Mouse (Mus musculus): ENCODE data around the gene Fank1. TPM values are rescaled to one million over a fixed set of nuclear protein-coding genes. Genes with fewer than 3 reads are reported as not detected.

Fank1 gene
- polyA plus RNA-seq, 1 experiment from 2014 or later = not detected

GRCm38 (mm10) chr7:133768517-133768916 lies 8.1 kb upstream of the Fank1 start:
- no peak overlapping the region for H3K4me2 ChIP-seq (ENCODE audit: low read length)
- no peaks in the 10 kb centered on the region for H3K9me3 ChIP-seq (ENCODE audit: control insufficient read depth, low read length)
- H3K27ac ChIP-seq (replicated peaks in 1 of 2; ENCODE audit: control insufficient read depth in 1 of 2, insufficient read depth in 1 of 2, low read depth in 2 of 2, low read length in 2 of 2) = no peak overlapping the region
- H3K36me3 ChIP-seq (ENCODE audit: control insufficient read depth, insufficient read depth, low read length) = no peaks in the 10 kb centered on the region
- 67% methylated on average over 5 of the region's 5 CpGs for WGBS
- H3K4me3 ChIP-seq (ENCODE audit: control insufficient read depth in 1 of 2, insufficient read depth in 1 of 2, low read depth in 1 of 2, low read length in 2 of 2) = no peak overlapping the region
- H3K27me3 ChIP-seq (ENCODE audit: control insufficient read depth, insufficient read depth, low read length) = no peaks in the 10 kb centered on the region
- no peak overlapping the region for H3K9ac ChIP-seq (ENCODE audit: low read length)
- ATAC-seq (ENCODE audit: insufficient number of reproducible peaks, insufficient read depth, low FRiP score, low read depth) = no peak
- peaks cover 0 to 7% of the 10 kb centered on the region in 2 experiments; a peak in 2 of 4 replicates for H3K4me1 ChIP-seq (ENCODE audit: control insufficient read depth in 2 of 2, insufficient read depth in 2 of 2, low read length in 2 of 2)

GRCm38 (mm10) chr7:133775179-133775578 lies 1.5 kb upstream of the Fank1 start:
- WGBS = 61% methylated on average over 5 of the region's 5 CpGs
- Histone ChIP-seq H3K9ac (ENCODE audit: low read length) (no peak overlapping the region), H3K4me1 (ENCODE audit: control insufficient read depth in 2 of 2, insufficient read depth in 2 of 2, low read length in 2 of 2) (peaks cover 7 to 18% of the 10 kb centered on the region in 2 experiments), H3K27me3 (ENCODE audit: control insufficient read depth, insufficient read depth, low read length) (no peaks in the 10 kb centered on the region), H3K4me3 (ENCODE audit: control insufficient read depth in 1 of 2, insufficient read depth in 1 of 2, low read depth in 1 of 2, low read length in 2 of 2) (no peak overlapping the region), H3K4me2 (ENCODE audit: low read length) (peak overlapping the region; percentile 91), H3K27ac (replicated peaks in 1 of 2; ENCODE audit: control insufficient read depth in 1 of 2, insufficient read depth in 1 of 2, low read depth in 2 of 2, low read length in 2 of 2) (no peak overlapping the region), H3K36me3 (ENCODE audit: control insufficient read depth, insufficient read depth, low read length) (no peaks in the 10 kb centered on the region), H3K9me3 (ENCODE audit: control insufficient read depth, low read length) (no peaks in the 10 kb centered on the region)
- ATAC-seq (ENCODE audit: insufficient number of reproducible peaks, insufficient read depth, low FRiP score, low read depth) = no peak

- peak overlapping the region in 1 of 2 experiments; percentile 33; a peak in 2 of 4 replicates for H3K27ac ChIP-seq (replicated peaks in 1 of 2; ENCODE audit: control insufficient read depth in 1 of 2, insufficient read depth in 1 of 2, low read depth in 2 of 2, low read length in 2 of 2)
- ATAC-seq (ENCODE audit: insufficient number of reproducible peaks, insufficient read depth, low FRiP score, low read depth) = peak; percentile 60
- peak overlapping the region; percentile 92 to 96 for H3K4me3 ChIP-seq (ENCODE audit: control insufficient read depth in 1 of 2, insufficient read depth in 1 of 2, low read depth in 1 of 2, low read length in 2 of 2)
- peak overlapping the region; percentile 91 for H3K4me2 ChIP-seq (ENCODE audit: low read length)
- H3K9ac ChIP-seq (ENCODE audit: low read length) = peak overlapping the region; percentile 91
- H3K9me3 ChIP-seq (ENCODE audit: control insufficient read depth, low read length) = no peaks in the 10 kb centered on the region
- H3K4me1 ChIP-seq (ENCODE audit: control insufficient read depth in 2 of 2, insufficient read depth in 2 of 2, low read length in 2 of 2) = peaks cover 7 to 18% of the 10 kb centered on the region in 2 experiments
- H3K27me3 ChIP-seq (ENCODE audit: control insufficient read depth, insufficient read depth, low read length) = no peaks in the 10 kb centered on the region
- no peaks in the 10 kb centered on the region for H3K36me3 ChIP-seq (ENCODE audit: control insufficient read depth, insufficient read depth, low read length)
- WGBS = 4% methylated on average over 38 of the region's 38 CpGs
Measured at GRCm38 (mm10) chr7:133775796-133776625, 650 bp upstream of the Fank1 start.

GRCm38 (mm10) chr7:133781583-133781982 lies 4.9 kb downstream of the Fank1 start:
- H3K27me3 ChIP-seq (ENCODE audit: control insufficient read depth, insufficient read depth, low read length) = no peaks in the 10 kb centered on the region
- no peak overlapping the region for H3K27ac ChIP-seq (replicated peaks in 1 of 2; ENCODE audit: control insufficient read depth in 1 of 2, insufficient read depth in 1 of 2, low read depth in 2 of 2, low read length in 2 of 2)
- H3K36me3 ChIP-seq (ENCODE audit: control insufficient read depth, insufficient read depth, low read length) = no peaks in the 10 kb centered on the region
- 48% methylated on average over 6 of the region's 6 CpGs for WGBS
- H3K4me2 ChIP-seq (ENCODE audit: low read length) = no peak overlapping the region
- no peak overlapping the region for H3K9ac ChIP-seq (ENCODE audit: low read length)
- H3K4me1 ChIP-seq (ENCODE audit: control insufficient read depth in 2 of 2, insufficient read depth in 2 of 2, low read length in 2 of 2) = peaks cover 0 to 5% of the 10 kb centered on the region in 2 experiments; a peak in 1 of 4 replicates
- no peak overlapping the region for H3K4me3 ChIP-seq (ENCODE audit: control insufficient read depth in 1 of 2, insufficient read depth in 1 of 2, low read depth in 1 of 2, low read length in 2 of 2)
- no peak for ATAC-seq (ENCODE audit: insufficient number of reproducible peaks, insufficient read depth, low FRiP score, low read depth)
- no peaks in the 10 kb centered on the region for H3K9me3 ChIP-seq (ENCODE audit: control insufficient read depth, low read length)

GRCm38 (mm10) chr7:133781991-133782390 lies 5.3 kb downstream of the Fank1 start:
- H3K4me3 ChIP-seq (ENCODE audit: control insufficient read depth in 1 of 2, insufficient read depth in 1 of 2, low read depth in 1 of 2, low read length in 2 of 2) = no peak overlapping the region
- H3K9me3 ChIP-seq (ENCODE audit: control insufficient read depth, low read length) = no peaks in the 10 kb centered on the region
- no peak for ATAC-seq (ENCODE audit: insufficient number of reproducible peaks, insufficient read depth, low FRiP score, low read depth)
- no peak overlapping the region for H3K9ac ChIP-seq (ENCODE audit: low read length)
- WGBS = 73% methylated on average over 6 of the region's 6 CpGs
- no peak overlapping the region for H3K27ac ChIP-seq (replicated peaks in 1 of 2; ENCODE audit: control insufficient read depth in 1 of 2, insufficient read depth in 1 of 2, low read depth in 2 of 2, low read length in 2 of 2)
- H3K27me3 ChIP-seq (ENCODE audit: control insufficient read depth, insufficient read depth, low read length) = no peaks in the 10 kb centered on the region
- peaks cover 0 to 5% of the 10 kb centered on the region in 2 experiments; a peak in 1 of 4 replicates for H3K4me1 ChIP-seq (ENCODE audit: control insufficient read depth in 2 of 2, insufficient read depth in 2 of 2, low read length in 2 of 2)
- no peaks in the 10 kb centered on the region for H3K36me3 ChIP-seq (ENCODE audit: control insufficient read depth, insufficient read depth, low read length)
- H3K4me2 ChIP-seq (ENCODE audit: low read length) = no peak overlapping the region

- 22% methylated on average over 18 of the region's 18 CpGs for WGBS
- Histone ChIP-seq H3K4me3 (ENCODE audit: control insufficient read depth in 1 of 2, insufficient read depth in 1 of 2, low read depth in 1 of 2, low read length in 2 of 2) (no peak within 1 kb of the TSS; a peak in 1 of 4 replicates), H3K27ac (replicated peaks in 1 of 2; ENCODE audit: control insufficient read depth in 1 of 2, insufficient read depth in 1 of 2, low read depth in 2 of 2, low read length in 2 of 2) (no peak within 1 kb of the TSS), H3K4me1 (ENCODE audit: control insufficient read depth in 2 of 2, insufficient read depth in 2 of 2, low read length in 2 of 2) (peaks cover 0 to 5% of the 10 kb centered on the region in 2 experiments; a peak in 1 of 4 replicates), H3K4me2 (ENCODE audit: low read length) (peak within 1 kb of the TSS; percentile 48), H3K9me3 (ENCODE audit: control insufficient read depth, low read length) (no peaks in the 10 kb centered on the region), H3K9ac (ENCODE audit: low read length) (no peak within 1 kb of the TSS), H3K36me3 (ENCODE audit: control insufficient read depth, insufficient read depth, low read length) (no peaks in the 10 kb centered on the region), H3K27me3 (ENCODE audit: control insufficient read depth, insufficient read depth, low read length) (no peaks in the 10 kb centered on the region)
- ATAC-seq (ENCODE audit: insufficient number of reproducible peaks, insufficient read depth, low FRiP score, low read depth) = 0 out of 2 replicates have a peak, but pooled peaks have one; percentile 35
Measured at GRCm38 (mm10) chr7:133782717-133783435, 6.2 kb downstream of the Fank1 start, which contains the start of gene Dhx32. Dhx32 (minus strand) TSS chr7:133782726.

- no peak overlapping the region for H3K9ac ChIP-seq (ENCODE audit: low read length)
- 77% methylated on average over 6 of the region's 6 CpGs for WGBS
- no peak for ATAC-seq (ENCODE audit: insufficient number of reproducible peaks, insufficient read depth, low FRiP score, low read depth)
Measured at GRCm38 (mm10) chr7:133787571-133787970, 10.9 kb downstream of the Fank1 start.

More at GRCm38 (mm10) chr7:133787571-133787970, 10.9 kb downstream of the Fank1 start:
- Histone ChIP-seq H3K27me3 (ENCODE audit: control insufficient read depth, insufficient read depth, low read length) (no peaks in the 10 kb centered on the region), H3K4me1 (ENCODE audit: control insufficient read depth in 2 of 2, insufficient read depth in 2 of 2, low read length in 2 of 2) (peaks cover 0 to 4% of the 10 kb centered on the region in 2 experiments; a peak in 1 of 4 replicates), H3K9me3 (ENCODE audit: control insufficient read depth, low read length) (no peaks in the 10 kb centered on the region), H3K4me2 (ENCODE audit: low read length) (no peak overlapping the region), H3K36me3 (ENCODE audit: control insufficient read depth, insufficient read depth, low read length) (no peaks in the 10 kb centered on the region), H3K27ac (replicated peaks in 1 of 2; ENCODE audit: control insufficient read depth in 1 of 2, insufficient read depth in 1 of 2, low read depth in 2 of 2, low read length in 2 of 2) (no peak overlapping the region), H3K4me3 (ENCODE audit: control insufficient read depth in 1 of 2, insufficient read depth in 1 of 2, low read depth in 1 of 2, low read length in 2 of 2) (no peak overlapping the region)

Measured in heart, embryonic 14.5 days (tissue).